Mouse (Mus musculus) adrenal gland, postnatal 14 days (tissue): ENCODE results near the gene Clec4f. TPM values are rescaled to one million over a fixed set of nuclear protein-coding genes. Genes with fewer than 3 reads are reported as not detected.
"Not testable (repeated sequence)": the region's sequence is repeated elsewhere in the genome, so short reads cannot be mapped to it uniquely, and the experiment has no call there.

Experiments
- DNase-seq: peaks from one replicate; pipeline ENCODE4 v3.0.0; 2021; ENCODE audit warnings: mixed read lengths
- long read RNA-seq, 2 experiments: library from polyadenylated mRNA; stranded (forward); transcript quantifications; one replicate each; pipeline ENCODE4 v2.0.0; 2021
- total RNA-seq: library from RNA; stranded (reverse); gene quantifications from 2 replicates; pipeline ENCODE4 v1.2.3, GENCODE M21; 2021

Gene Clec4f
- 0.26 and 8.6 TPM in 2 replicates for total RNA-seq
- long read RNA-seq, experiment 1, result 0 reads
- long read RNA-seq, experiment 2, transcript Clec4f-201 (7 exons, 2,471 nt), result major isoform, 5 of 7 reads
- long read RNA-seq, experiment 2, partial matches to known transcripts, result 2 of 7 reads
- long read RNA-seq, experiment 2, other reads (novel, unspliced or antisense), result 0 of 7 reads

DNA sequence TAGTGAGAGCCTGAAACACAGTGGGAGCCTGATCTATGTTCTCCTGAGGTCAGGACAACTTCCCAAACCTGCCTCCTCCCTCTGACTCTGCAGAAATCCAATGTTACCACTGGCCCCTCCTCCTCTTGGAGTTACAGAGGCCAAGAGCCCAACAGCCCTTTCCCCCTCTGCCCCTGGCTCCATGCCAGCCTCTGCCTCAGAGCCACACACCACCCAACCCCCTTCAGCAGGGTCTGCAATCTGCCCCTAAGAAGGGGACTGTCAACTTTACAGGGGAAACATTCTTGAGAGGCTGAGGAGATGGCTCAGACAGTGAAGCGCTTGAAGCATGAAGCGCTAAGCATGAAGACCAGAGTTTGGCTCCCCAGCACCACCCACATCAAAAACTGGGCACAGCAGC, at the start of gene Clec4f:
Gene Clec4f, minus strand, starts transcription at position 101 of the 400 bp plus-strand sequence.
- no peak for DNase-seq

DNA sequence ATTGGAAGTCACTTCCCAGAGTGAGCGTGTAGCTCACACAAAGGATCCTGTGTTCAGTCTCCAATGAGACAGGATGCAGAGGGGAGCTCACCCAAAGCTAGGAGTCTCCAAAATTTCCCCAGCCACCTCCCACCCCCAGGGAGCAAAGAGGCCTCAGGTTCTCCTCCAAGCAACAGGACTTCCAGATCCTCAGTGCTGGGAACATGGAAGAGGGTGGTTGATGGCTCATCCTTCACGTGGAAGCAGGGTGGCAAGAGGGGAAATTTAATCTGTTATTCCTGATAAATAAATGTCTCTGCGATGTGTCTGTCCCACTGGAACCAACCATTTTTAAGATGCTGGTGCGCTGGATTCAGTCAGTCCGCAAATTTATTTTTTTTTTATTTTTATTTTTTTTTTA, 48.7 kb upstream of the Clec4f start:
- DNase-seq, result no peak

DNA sequence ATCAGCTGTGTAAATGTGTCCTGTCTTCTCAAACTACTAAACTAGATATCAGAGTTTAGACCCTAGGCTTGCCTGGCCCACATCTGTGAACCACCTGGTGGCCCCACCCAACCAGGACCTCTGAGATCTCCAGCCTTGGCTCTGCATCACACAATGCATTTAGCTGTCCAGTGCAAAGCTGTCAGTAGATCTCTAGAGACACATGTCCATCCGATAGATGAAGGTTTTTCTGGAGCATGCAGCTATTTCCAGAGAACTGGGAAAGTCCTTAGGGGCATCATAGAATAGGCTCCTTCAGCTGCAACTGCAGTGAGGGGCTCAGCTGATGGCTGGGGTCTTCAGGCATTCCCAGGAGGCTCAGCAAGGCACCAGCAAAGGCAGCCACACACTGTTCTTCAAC, 48.3 kb upstream of the Clec4f start:
- DNase-seq, result no peak

DNA sequence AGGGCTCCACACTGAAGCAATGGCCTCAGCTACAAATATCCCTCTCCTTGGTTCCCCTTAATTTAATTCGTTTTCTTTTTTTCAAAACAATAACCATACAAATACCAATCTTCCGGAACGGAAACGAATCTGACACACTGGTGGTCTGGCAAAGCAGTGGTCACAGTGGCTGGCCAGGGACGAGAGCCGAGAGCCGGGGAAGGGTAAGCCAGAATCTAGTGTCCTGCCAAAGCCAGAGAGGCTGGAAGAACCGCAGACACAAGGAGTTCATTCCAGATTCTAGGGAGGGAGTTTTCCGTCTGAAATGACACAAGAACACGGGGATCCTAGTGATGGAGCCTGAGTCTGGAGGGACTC, 47.7 kb upstream of the Clec4f start:
- no peak for DNase-seq

DNA sequence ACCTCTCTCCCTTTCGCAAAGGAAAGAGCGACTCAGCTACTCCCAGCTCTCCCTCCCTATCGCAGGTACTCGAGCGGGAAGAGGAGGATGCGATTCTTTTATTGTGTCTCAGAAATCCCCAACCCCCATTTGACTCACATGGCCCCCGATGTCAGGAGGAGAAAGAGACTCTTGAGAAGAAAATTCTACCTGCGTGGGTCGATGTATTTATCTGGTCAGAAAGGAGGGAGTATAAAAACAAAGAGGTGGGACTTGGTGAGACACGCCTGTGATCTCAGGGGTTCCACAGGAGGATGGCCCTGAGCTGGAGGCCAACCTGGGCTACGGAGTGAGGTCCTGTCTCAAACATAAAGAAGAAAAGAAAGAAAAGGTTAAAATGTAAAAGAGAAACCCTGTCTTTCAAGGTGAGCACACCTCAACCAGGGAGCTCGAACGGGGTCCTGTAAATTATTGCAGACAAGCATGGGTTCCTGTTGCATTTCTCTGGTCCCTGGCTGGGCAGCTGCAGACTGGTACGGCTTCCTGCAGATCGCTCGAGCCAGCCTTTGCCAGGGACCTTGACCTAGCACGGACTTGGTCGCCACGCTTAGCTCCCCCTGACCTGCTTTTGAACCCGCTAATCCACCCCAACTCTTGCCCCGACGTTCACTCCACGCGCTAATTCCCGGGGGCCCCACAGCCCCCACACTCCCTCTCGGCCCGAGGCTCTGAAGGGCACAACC, 47.2 kb upstream of the Clec4f start:
- no peak for DNase-seq

DNA sequence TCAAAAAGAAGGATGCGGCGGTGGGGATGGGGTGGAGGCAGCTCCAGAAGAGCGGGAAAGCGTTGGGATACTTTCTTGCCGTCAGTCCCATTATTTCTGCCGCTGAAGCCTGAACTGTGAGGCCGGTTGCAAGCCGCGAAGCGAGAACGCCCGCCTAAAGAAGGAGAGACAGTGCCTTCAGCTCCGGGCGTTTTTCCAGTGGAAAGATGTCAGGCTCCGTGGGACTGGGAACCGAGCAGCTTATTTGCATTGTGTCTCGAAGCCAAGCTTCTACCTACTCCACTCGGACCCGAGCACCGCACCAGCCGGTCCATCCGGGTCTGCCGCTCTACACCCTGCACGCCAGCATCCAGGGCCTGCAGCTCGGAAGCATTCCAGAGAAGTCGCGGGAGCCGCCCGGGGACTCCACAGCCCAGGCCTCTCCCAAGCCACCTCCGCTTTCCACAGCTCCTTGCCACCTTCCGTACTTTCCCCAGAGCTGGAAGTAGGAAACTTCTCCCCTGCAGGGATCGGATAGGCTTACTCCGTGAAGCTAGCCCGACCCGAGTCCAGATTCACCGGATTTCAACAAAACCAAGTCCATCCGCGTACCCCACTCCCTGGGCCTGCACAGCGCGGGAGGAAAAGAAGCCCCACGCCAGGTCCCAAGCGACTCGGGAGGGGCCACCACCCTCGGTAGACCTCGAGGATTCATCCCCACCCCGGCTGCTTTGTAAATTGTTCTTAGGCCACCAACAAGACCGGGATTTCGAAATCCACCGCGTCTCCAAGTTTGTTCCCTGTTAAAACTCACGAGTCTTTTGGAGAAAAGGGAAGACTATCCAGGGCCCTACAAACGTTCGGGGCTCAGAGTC, 46.4 kb upstream of the Clec4f start:
- DNase-seq, result no peak

DNA sequence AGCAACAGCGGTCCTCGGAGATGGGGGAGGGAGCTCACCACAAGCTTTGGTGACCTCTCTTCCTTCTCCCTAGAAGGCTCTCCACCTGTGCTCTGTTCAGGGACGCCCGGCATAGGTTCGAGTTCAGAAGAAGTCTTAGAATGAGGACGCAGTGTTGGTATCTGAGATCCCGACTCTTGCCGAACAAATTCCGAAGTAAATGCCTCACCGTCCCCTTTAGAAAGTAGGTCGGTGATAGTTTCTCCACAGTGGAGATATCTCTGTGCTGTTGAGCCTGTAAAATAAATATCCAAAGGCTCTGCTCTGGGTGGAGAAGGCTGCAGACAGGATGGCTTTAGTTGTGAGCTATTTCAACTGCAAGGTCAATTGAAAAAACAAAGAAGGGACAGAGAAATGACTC, 45.0 kb upstream of the Clec4f start:
- no peak for DNase-seq

DNA sequence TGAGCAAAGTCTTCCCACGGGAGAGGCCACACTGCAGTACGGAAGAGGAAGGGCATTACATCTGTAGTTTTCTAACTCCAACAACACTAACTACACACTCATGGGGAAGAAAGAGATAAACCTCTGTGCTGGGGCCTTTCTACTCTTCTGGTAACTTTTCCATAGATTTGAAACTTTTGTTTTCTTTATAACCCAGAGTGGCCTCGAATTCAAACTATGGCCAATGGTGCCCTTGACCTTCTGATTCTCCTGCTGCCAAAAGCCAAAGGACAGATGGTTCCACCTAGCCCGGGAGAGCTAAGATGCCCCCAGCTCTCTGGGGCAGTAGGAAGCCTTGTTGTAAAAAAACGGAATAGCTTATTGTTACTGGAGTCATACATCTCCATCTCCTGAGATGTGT, 44.0 kb upstream of the Clec4f start:
- no peak for DNase-seq

DNA sequence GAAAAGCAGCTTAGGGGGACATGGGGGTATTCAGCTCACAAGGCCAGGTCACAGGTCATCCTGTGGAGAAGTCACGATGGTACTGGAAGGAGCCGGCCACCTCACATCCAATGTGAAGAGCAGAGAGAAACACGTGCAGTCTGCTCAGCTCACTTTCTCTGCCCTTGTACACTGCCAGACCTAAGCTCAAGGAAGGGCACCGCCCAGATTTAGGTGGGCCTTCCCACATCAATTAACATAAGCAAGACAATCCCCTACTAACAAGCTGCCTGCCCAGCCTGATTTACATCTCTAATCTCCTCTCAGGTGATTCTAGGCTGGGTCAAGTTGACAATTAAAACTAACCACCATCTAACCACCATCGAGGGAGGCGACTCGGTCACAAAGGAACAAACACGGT, 41.9 kb upstream of the Clec4f start:
- DNase-seq, result no peak

DNA sequence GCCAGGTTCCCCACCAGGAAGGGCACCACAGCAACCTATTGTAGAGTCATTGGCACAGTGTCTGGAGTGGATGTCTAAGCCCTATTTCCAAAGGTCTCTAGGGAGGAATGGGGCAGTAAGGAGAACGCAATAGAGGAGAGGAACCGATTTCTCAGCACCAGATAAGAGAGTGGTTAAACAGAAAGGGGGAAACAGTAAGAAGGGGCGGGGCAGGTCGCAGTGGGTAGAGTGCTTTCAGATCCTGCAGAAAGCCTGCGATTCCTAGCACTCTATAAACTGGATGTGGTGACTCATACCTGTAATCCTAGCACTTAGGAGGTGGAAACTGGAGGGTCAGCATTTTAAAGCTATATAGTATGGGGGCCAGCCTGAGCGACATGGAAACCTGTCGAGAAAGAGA, 40.7 kb upstream of the Clec4f start:
- DNase-seq, result no peak

DNA sequence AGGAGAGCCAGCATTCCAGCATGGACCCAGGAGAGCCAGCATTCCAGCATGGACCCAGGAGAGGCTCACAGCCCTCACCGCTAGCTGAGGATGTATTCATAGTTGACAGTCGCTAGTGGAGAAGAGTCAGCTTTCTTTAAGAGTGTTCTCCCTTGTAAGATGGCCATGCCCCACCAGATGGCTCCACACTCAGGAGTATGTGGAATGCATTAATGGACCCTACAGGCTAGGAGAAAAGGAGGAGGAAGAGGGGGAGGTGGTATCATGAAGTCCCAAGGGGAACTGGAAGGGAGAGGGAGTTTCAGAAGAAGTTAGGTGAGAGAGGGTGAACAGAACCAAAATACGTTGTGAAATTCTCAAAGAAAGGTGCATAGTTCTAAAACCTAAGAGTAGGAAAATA, 39.7 kb upstream of the Clec4f start:
- no peak for DNase-seq

DNA sequence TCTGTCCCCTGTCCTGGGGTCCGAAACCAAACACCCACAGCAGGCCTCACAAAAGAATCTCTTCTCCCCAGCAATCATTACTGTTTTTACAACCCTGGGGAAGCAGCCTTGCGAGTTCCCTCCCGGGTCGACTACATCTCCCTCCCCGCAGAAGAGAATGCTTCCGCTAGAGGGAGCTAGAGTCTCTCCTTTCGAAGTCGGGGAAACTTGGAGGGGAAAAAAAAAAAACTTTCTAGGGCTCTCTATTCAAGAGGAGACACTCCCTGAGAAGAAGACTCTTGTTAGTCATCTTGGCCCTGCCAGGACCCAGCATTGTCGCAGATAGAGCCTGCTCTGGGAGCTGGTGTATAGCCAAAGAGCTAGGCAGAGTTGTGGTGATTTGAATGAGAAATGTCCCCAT, 37.8 kb upstream of the Clec4f start:
- DNase-seq, result peak; percentile 72

DNA sequence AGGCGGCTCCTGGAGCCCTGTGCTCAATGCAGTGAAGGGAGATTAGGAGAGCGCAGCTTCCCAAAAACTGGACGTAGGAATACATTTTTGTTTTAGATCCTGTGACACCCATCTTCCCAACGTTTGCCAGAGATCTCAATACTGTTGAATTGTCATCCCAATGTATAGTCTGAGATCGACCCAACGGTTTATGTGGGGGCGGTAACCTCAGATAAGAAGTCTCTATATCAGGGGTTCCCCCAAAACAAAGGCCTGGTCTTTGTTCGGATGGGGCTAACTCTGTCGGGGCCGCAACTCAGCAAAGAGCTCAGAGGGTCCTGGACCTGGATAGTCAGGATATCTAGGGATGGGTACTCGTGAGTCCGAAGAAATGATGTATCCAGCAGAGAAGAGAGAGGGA, 37.0 kb upstream of the Clec4f start:
- DNase-seq, result no peak

DNA sequence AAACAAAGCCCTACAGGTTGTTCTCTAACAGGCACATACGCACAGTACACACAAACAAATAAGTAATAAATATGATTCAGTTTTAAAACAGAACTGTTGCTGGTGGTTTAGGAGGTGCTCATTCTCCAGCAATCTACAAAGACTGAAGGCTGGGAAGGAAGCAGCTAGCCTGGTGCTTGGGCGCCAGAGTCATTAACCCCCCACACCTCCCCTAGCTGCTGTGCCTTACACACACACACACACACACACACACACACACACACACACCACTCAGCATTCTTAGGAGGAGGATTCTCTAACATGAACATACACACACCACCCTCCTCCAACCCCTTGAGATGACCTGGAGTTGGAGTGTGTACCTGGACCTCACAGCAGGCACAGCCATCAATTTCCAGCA, 34.9 kb upstream of the Clec4f start:
- DNase-seq, result no peak

DNA sequence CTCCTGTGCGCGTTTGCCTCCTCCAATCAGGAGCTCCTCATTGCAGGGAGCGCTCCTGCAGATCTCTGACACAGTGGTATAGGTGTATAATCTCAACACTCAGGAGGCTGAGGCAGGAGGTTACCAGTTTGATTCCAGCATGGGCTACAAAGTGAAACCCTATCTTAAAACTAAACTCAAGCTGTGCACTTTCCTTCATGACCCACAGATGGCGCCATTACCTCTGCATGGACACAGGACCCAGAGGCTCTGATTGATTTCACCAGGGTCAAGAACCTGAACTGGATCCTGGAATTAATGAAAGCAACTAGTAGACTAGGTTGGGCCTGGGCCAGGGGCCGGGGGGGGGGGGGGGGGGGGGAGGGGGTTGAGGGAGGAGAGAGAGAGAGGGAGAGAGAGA, 34.3 kb upstream of the Clec4f start:
- peak; percentile 68 for DNase-seq

DNA sequence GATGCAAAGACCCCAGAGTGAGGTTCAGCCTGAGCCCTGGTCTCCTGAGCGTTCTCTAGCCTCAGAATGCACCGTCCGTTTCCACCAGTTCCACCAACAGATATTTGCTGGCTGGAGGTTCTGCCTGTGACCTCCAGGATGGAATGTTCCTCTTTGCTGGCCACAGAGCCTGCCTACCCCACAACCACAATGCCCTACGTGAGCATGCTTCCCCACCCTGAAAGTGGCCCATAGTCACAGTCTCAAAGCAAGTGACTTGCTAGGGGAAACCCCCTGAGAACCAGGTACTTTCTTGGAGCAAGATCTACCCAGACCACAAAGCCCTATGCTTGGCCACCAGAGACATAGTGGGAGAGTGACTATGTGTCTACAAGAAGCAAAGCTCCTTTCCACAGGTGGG, 33.4 kb upstream of the Clec4f start:
- no peak for DNase-seq

DNA sequence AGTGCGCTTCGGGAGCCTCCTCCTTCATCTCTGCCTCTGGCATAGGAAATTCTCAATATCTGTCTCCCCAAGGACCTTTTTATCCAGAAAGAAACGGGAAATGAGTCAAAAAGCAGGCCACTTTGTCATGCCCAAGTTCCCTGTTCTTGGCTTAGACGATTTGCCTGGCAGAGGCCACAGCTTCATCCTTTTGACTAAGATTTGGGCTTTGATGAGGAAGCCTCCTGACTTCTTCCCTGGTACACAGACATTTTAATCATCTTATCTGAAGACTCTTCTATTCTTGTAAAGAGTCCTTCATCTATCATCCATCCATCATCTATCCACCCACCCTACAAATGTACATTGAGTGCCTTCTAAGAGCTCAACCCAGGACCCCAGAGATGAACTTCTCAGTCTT, 21.8 kb upstream of the Clec4f start, which contains the start of gene Cd207:
Gene Cd207, minus strand, starts transcription at position 101 of the 400 bp plus-strand sequence.
- no peak for DNase-seq

DNA sequence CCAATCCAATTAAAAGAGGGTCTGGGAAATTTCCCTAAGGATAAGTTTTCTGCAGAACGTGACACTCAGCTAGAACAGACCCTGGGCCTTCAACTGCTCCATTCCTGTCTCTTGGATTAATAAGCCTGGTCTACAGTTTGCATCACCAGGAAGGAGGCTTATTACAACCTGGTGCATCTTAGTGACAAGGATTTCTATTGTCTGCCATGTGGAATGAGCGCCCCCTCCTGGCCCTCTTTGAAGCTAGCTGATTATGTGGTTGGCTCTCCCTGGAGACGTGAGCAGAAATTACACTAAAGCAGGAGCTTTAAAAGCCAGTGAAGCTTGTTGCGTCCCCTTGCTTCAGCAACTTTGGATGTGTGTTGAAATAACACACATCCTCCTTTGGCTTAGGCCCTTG, 17.4 kb upstream of the Clec4f start:
- DNase-seq, result peak; percentile 89

DNA sequence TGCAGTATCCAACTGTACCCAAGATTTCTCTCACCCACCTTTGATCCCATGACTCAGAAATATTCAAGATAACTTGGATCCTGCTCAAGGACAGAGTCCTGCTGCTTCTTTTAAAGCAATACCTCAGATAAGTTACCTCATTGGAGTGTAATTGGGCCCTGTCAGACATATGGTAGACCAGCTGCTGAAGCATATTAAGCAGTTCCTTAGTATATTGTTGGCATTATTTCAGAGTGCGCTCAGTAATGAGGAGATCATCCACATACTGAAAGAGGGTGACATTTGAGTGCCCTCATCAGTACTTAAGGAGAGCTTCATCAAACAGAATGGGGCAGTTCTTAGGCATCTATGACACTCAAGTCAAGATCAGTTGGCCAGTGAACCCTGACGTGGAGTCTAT, 9.0 kb upstream of the Clec4f start:
- DNase-seq, result no peak

DNA sequence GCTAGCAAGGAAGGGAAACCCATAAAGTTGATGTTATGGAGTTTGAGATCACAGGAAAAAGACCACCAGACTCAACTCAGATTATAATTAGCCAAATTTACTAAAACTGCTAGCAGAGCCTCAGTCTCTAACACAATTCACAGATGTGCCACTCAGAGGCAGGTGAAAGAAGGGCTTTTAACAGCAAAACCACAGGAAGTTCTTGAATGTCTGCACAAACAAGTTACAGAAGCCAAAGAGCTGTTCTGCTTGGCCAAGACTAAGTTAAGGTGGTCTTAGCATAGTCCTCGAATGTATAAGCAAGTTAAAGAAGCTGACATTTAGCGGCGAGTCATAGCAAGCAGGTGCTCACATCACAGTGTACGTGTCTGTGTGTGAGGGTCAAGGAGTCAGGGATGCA, 4.8 kb upstream of the Clec4f start:
- DNase-seq, result no peak

DNA sequence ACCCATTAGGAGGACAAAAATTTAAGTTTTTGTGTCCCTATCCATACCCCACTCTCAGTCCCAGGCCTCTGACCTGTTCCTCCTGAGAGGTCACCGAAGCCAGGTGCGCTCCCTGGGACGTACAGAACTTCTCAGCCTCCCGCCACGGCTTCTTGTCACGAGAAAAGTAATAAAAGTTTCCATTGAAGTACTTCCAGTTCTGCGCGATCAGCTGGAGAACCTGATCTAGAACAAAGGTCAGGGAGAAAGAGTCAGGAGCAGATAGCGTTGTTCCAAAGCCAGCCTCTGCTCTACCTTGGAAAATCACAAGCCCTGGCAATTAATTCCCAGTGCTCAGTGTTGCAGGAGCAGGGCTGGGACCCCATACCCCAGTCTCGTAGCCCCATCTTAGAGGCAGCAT, 9.3 kb downstream of the Clec4f start:
- DNase-seq, result no peak

DNA sequence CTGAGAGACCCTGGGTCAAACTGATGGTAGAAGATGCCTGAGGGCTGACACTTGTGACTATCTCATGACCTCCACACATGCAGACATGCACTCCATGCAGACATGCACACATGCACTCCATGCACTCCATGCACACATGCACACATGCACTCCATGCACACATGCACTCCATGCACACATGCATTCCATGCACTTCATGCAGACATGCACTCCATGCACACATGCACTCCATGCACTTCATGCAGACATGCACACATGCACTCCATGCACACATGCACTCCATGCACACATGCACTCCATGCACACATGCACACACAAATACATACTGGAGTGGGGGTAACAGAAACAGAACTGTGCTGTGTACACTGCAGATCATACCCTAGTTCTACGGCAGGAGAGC, 20.7 kb downstream of the Clec4f start:
- DNase-seq, result no peak

DNA sequence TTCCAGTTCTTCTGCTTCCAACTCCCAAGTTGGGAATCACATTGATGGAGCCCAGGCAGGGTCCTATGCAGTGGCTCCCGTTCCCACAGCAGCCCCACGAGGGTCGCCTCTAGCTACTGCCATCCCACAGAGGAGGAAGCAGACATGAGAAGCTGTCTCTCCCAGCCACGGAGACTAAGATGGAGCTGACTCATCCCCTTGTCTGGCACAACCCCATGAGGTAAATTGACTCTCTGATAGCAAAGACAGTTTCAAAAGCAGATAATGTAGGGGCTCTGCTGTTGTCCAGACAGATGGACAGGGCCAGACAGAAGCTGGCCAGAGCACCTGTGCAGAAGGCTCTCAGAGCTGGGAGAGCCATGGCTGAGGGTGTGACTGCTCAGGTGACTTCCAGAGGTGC, 21.4 kb downstream of the Clec4f start:
- DNase-seq, result not testable (repeated sequence)

DNA sequence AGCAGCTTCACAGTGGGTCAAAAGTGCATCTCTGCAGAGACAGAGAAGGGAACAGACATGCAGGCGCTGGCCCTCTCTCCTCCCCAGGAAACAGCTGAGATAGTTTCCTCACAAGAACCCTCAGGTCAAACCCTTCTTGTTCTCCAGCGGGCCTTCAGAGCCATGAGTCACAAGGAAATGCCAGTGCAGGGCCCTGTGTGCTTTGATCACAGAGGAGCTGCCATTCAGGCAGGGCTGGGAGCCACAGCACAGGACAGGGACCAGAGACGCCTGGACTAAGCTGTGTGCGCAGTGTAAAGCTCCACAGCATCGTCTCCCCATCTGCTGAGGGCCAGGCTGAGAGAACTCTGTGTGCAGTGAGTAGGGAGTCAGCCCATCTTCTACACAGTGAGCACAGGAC, 21.9 kb downstream of the Clec4f start:
- peak; percentile 19 for DNase-seq
